In genomic region chrX:101329372-101330028, GRCm38 (mm10) we compare ENCODE assay signal across 8 mouse cellular contexts. TPM values are rescaled to one million over a fixed set of nuclear protein-coding genes. Genes with fewer than 3 reads are reported as not detected.
A peak's percentile ranks its signal among the peaks of the same experiment; 100 is the strongest.
DNase-seq lines count a peak whose midpoint lies in the region; ATAC-seq lines count a peak whose summit lies in the region.

No protein-coding gene starts in this region.

- WGBS in hindbrain, embryonic 10.5 days, result 31% methylated on average over 10 of the region's 10 CpGs
- WGBS in hindbrain, embryonic 12.5 days, result 24% methylated on average over 8 of the region's 10 CpGs
- 26% methylated on average over 10 of the region's 10 CpGs for WGBS in limb, embryonic 10.5 days
- WGBS in midbrain, embryonic 14.5 days, result 24% methylated on average over 10 of the region's 10 CpGs

- H3K4me1 ChIP-seq in hindbrain, embryonic 10.5 days (replicated peaks), result peaks cover 5% of the 10 kb centered on the region; the same call in 1 of the 2 replicates
- no peaks in the 10 kb centered on the region for H3K4me1 ChIP-seq in hindbrain, embryonic 12.5 days
- H3K4me1 ChIP-seq in limb, embryonic 10.5 days, result peaks cover 5% of the 10 kb centered on the region
- H3K4me1 ChIP-seq in midbrain, embryonic 14.5 days (ENCODE audit: control insufficient read depth, insufficient read depth, low read length), result no peaks in the 10 kb centered on the region

- 0 out of 2 replicates have a peak, but pooled peaks cover 3% of the 10 kb centered on the region for H3K27me3 ChIP-seq in hindbrain, embryonic 10.5 days (ENCODE audit: insufficient read depth, poor library complexity, severe bottlenecking)
- no peaks in the 10 kb centered on the region; the same call in 1 of the 2 replicates for H3K27me3 ChIP-seq in hindbrain, embryonic 12.5 days
- H3K27me3 ChIP-seq in limb, embryonic 10.5 days (ENCODE audit: low read depth, poor library complexity, severe bottlenecking), result peaks cover 81% of the 10 kb centered on the region
- H3K27me3 ChIP-seq in midbrain, embryonic 14.5 days (ENCODE audit: control insufficient read depth, insufficient read depth, low read length), result no peaks in the 10 kb centered on the region

- peak; percentile 64 for DNase-seq in hindbrain, embryonic 10.5 days (ENCODE audit: low spot score)
- peak; percentile 87 for DNase-seq in embryo, embryonic 10.5 days (ENCODE audit: low spot score)
- DNase-seq in gastrocnemius, postnatal 25 days, result peak; percentile 31
- peak; percentile 33 for DNase-seq in kidney, adult 11 months
- peak; percentile 66 for DNase-seq in limb, embryonic 10.5 days (ENCODE audit: low spot score)
- DNase-seq in midbrain, embryonic 14.5 days, result peak; percentile 85
- DNase-seq in spleen, postnatal 10 days (ENCODE audit: low spot score in 2 of 2), result peak; percentile 31 to 59

- no peak overlapping the region for H3K4me3 ChIP-seq in hindbrain, embryonic 10.5 days
- no peak overlapping the region for H3K4me3 ChIP-seq in hindbrain, embryonic 12.5 days
- no peak overlapping the region for H3K4me3 ChIP-seq in limb, embryonic 10.5 days
- H3K4me3 ChIP-seq in midbrain, embryonic 14.5 days (replicated peaks; ENCODE audit: low read depth, low read length), result no peak overlapping the region

- no peak overlapping the region for H3K9ac ChIP-seq in hindbrain, embryonic 12.5 days
- H3K9ac ChIP-seq in midbrain, embryonic 14.5 days (replicated peaks; ENCODE audit: low read length), result no peak overlapping the region

- peak overlapping the region; percentile 70 for H3K27ac ChIP-seq in hindbrain, embryonic 10.5 days
- no peak overlapping the region; the same call in 1 of the 2 replicates for H3K27ac ChIP-seq in hindbrain, embryonic 12.5 days
- H3K27ac ChIP-seq in limb, embryonic 10.5 days, result peak overlapping the region; percentile 75
- peak overlapping the region; percentile 68 for H3K27ac ChIP-seq in midbrain, embryonic 14.5 days (replicated peaks; ENCODE audit: low read depth, low read length)

- no peaks in the 10 kb centered on the region for H3K9me3 ChIP-seq in hindbrain, embryonic 10.5 days
- no peaks in the 10 kb centered on the region for H3K9me3 ChIP-seq in hindbrain, embryonic 12.5 days (replicated peaks)
- no peaks in the 10 kb centered on the region for H3K9me3 ChIP-seq in limb, embryonic 10.5 days (replicated peaks)
- H3K9me3 ChIP-seq in midbrain, embryonic 14.5 days (ENCODE audit: control insufficient read depth, low read length), result no peaks in the 10 kb centered on the region

- H3K36me3 ChIP-seq in hindbrain, embryonic 10.5 days, result no peaks in the 10 kb centered on the region
- H3K36me3 ChIP-seq in hindbrain, embryonic 12.5 days, result no peaks in the 10 kb centered on the region
- no peaks in the 10 kb centered on the region for H3K36me3 ChIP-seq in limb, embryonic 10.5 days
- H3K36me3 ChIP-seq in midbrain, embryonic 14.5 days (ENCODE audit: control insufficient read depth, insufficient read depth, low read length), result no peaks in the 10 kb centered on the region

- no peak overlapping the region for H3K4me2 ChIP-seq in hindbrain, embryonic 12.5 days (replicated peaks)
- no peak overlapping the region; the same call in 1 of the 2 replicates for H3K4me2 ChIP-seq in midbrain, embryonic 14.5 days (ENCODE audit: low read length)

- ATAC-seq in hindbrain, embryonic 12.5 days (ENCODE audit: low FRiP score), result no peak
- no peak for ATAC-seq in midbrain, embryonic 14.5 days (ENCODE audit: low FRiP score, low TSS enrichment)

RNA-seq across cellular contexts. Expression of gene Nlgn3, which starts 30.5 kb away (rescaled TPM):
- 5.8 and 14.8 TPM in 2 replicates for polyA plus RNA-seq in hindbrain, embryonic 10.5 days (2016; fragmentation: Nextera tagmentation; extraction: Ambion mirVana)
- polyA plus RNA-seq in hindbrain, embryonic 12.5 days (2016; fragmentation: Nextera tagmentation; extraction: Ambion mirVana), result 37.0 and 44.6 TPM in 2 replicates
- under 1 TPM; 0.08 to 0.20 TPM for total RNA-seq in gastrocnemius, postnatal 25 days (2021)
- polyA plus RNA-seq in limb, embryonic 10.5 days (2016; fragmentation: Nextera tagmentation; extraction: Ambion mirVana), result 1.6 and 7.8 TPM in 2 replicates
- 98.6 and 99.2 TPM in 2 replicates for polyA plus RNA-seq in midbrain, embryonic 14.5 days (2014; fragmentation: Nextera tagmentation; extraction: Ambion mirVana)

RNA-seq across cellular contexts. Expression of gene Gjb1, which starts 46.7 kb away (rescaled TPM):
- 0.46 TPM in 1 of 2 replicates, not detected in the other for polyA plus RNA-seq in hindbrain, embryonic 10.5 days (2016; fragmentation: Nextera tagmentation; extraction: Ambion mirVana)
- 0.22 and 0.60 TPM in 2 replicates for polyA plus RNA-seq in hindbrain, embryonic 12.5 days (2016; fragmentation: Nextera tagmentation; extraction: Ambion mirVana)
- under 1 TPM; 0.46 TPM for total RNA-seq in gastrocnemius, postnatal 25 days (2021)
- polyA plus RNA-seq in limb, embryonic 10.5 days (2016; fragmentation: Nextera tagmentation; extraction: Ambion mirVana), result not detected in 2 replicates
- 0.57 and 0.85 TPM in 2 replicates for polyA plus RNA-seq in midbrain, embryonic 14.5 days (2014; fragmentation: Nextera tagmentation; extraction: Ambion mirVana)

RNA-seq across cellular contexts. Expression of gene Med12, which starts 55.7 kb away (rescaled TPM):
- 34.7 and 38.6 TPM in 2 replicates for polyA plus RNA-seq in hindbrain, embryonic 10.5 days (2016; fragmentation: Nextera tagmentation; extraction: Ambion mirVana)
- polyA plus RNA-seq in hindbrain, embryonic 12.5 days (2016; fragmentation: Nextera tagmentation; extraction: Ambion mirVana), result 38.9 and 39.2 TPM in 2 replicates
- total RNA-seq in gastrocnemius, postnatal 25 days (2021), result 10 to 100 TPM; 15.4 to 15.6 TPM
- polyA plus RNA-seq in limb, embryonic 10.5 days (2016; fragmentation: Nextera tagmentation; extraction: Ambion mirVana), result 35.9 and 42.9 TPM in 2 replicates
- 30.6 and 33.0 TPM in 2 replicates for polyA plus RNA-seq in midbrain, embryonic 14.5 days (2014; fragmentation: Nextera tagmentation; extraction: Ambion mirVana)

Comparison
In these comparisons a context has a peak if more than half of its experiments do, and no peak if none do; other contexts are left out.
1. DNase-seq: peak in every context shown above with its lines; median percentile 87 in embryo, embryonic 10.5 days; 85 in midbrain, embryonic 14.5 days; 66 in limb, embryonic 10.5 days; 64 in hindbrain, embryonic 10.5 days; 45 in spleen, postnatal 10 days; 33 in kidney, adult 11 months; 31 in gastrocnemius, postnatal 25 days.